Mouse (Mus musculus): ENCODE results near the gene Arhgef1.

Arhgef1 gene

GRCm38 (mm10) chr7:24947316-24948048, 44.8 kb downstream of the Arhgef1 start:
- no peak for DNase-seq

- no peak for DNase-seq
These were observed 46.1 kb downstream of the Arhgef1 start for GRCm38 (mm10) chr7:24948774-24949173.

GRCm38 (mm10) chr7:24949958-24950623, 47.4 kb downstream of the Arhgef1 start:
- DNase-seq: peak; percentile 76

GRCm38 (mm10) chr7:24953966-24954365, 51.3 kb downstream of the Arhgef1 start:
- DNase-seq: no peak

GRCm38 (mm10) chr7:24954450-24954849, 51.7 kb downstream of the Arhgef1 start:
- DNase-seq: no peak

- no peak for DNase-seq
These were observed 52.5 kb downstream of the Arhgef1 start for GRCm38 (mm10) chr7:24955226-24955625.

- DNase-seq: no peak
These were observed 61.6 kb downstream of the Arhgef1 start for GRCm38 (mm10) chr7:24964288-24964687.

- peak; percentile 87 for DNase-seq
These were observed 62.3 kb downstream of the Arhgef1 start for GRCm38 (mm10) chr7:24964897-24965535.

GRCm38 (mm10) chr7:24967966-24968365, 65.3 kb downstream of the Arhgef1 start:
- DNase-seq: no peak

- no peak for DNase-seq
These were observed 65.8 kb downstream of the Arhgef1 start for GRCm38 (mm10) chr7:24968463-24968862.

GRCm38 (mm10) chr7:24969805-24970204, 67.1 kb downstream of the Arhgef1 start:
- peak; percentile 53 for DNase-seq

- no peak for DNase-seq
These were observed 67.6 kb downstream of the Arhgef1 start for GRCm38 (mm10) chr7:24970341-24970740.

GRCm38 (mm10) chr7:24971261-24971971, 68.7 kb downstream of the Arhgef1 start:
- no peak for DNase-seq

- DNase-seq: peak; percentile 83
These were observed 69.5 kb downstream of the Arhgef1 start, which contains the start of gene Rabac1 for GRCm38 (mm10) chr7:24971972-24972893. Gene Rabac1, minus strand, starts transcription at chr7:24972754.

- no peak for DNase-seq
These were observed 70.5 kb downstream of the Arhgef1 start for GRCm38 (mm10) chr7:24973208-24973607.

GRCm38 (mm10) chr7:24973902-24974301, 71.2 kb downstream of the Arhgef1 start:
- no peak for DNase-seq

GRCm38 (mm10) chr7:24974893-24975595, 72.3 kb downstream of the Arhgef1 start:
- no peak for DNase-seq

Measured in right cerebral cortex, postnatal 14 days (tissue).